Mouse (Mus musculus) spleen, postnatal 10 days (tissue): Measurements from ENCODE around the gene Olfr1284.
"Not testable (repeated sequence)": the region's sequence is repeated elsewhere in the genome, so short reads cannot be mapped to it uniquely, and the experiment has no call there.

Source experiments
- DNase-seq, 2 experiments: peaks; one replicate each; pipeline ENCODE4 v3.0.0; 2021 to 2022; ENCODE audit warnings: low spot score in 2 of 2

Olfr1284 gene

GRCm38 (mm10) chr2:111375222-111375621, at the start of gene Olfr1284:
Gene Olfr1284, plus strand, starts transcription at chr2:111375522.
- no peak for DNase-seq

GRCm38 (mm10) chr2:111326220-111326619, 49.1 kb upstream of the Olfr1284 start, which contains the start of gene Olfr1281:
Gene Olfr1281, plus strand, starts transcription at chr2:111326520.
- DNase-seq = no peak

- not testable (repeated sequence) for DNase-seq
Measured at GRCm38 (mm10) chr2:111333721-111334120, 41.6 kb upstream of the Olfr1284 start.

- no peak for DNase-seq
Measured at GRCm38 (mm10) chr2:111335976-111336375, 39.3 kb upstream of the Olfr1284 start, which contains the start of gene Olfr1282. Gene Olfr1282, minus strand, starts transcription at chr2:111336076.

GRCm38 (mm10) chr2:111366490-111366889, 8.8 kb upstream of the Olfr1284 start, which contains the start of gene Olfr1283:
Gene Olfr1283, plus strand, starts transcription at chr2:111366790.
- DNase-seq = no peak

- DNase-seq = no peak
Measured at GRCm38 (mm10) chr2:111422931-111423330, 47.6 kb downstream of the Olfr1284 start, which contains the start of gene Olfr1286. Gene Olfr1286, minus strand, starts transcription at chr2:111423115.
